Mouse (Mus musculus) E14TG2a.4 (cell line): ENCODE data around the gene H2-Ob.
A peak's percentile ranks its signal among the peaks of the same experiment; 100 is the strongest.
"Not testable (repeated sequence)": the region's sequence is repeated elsewhere in the genome, so short reads cannot be mapped to it uniquely, and the experiment has no call there.

Source experiments
- H3K27me3 ChIP-seq: 2 replicates; pipeline ENCODE4 v1.6.1; 2014; ENCODE audit warnings: low read length, control low read depth; ENCODE audit not compliant: insufficient read depth
- H3K36me3 ChIP-seq: 2 replicates; pipeline ENCODE4 v1.6.1; 2014; ENCODE audit warnings: low read length, control low read depth; ENCODE audit not compliant: insufficient read depth
- H3K4me1 ChIP-seq: replicated peaks from 2 replicates; pipeline ENCODE4 v1.6.1; 2014; ENCODE audit warnings: low read depth, low read length, control low read depth
- H3K4me3 ChIP-seq: replicated peaks from 2 replicates; pipeline ENCODE4 v1.5.1; 2014; ENCODE audit warnings: mild to moderate bottlenecking, low read length
- H3K9me3 ChIP-seq: 2 replicates; pipeline ENCODE4 v1.6.1; 2014; ENCODE audit warnings: low read length, control low read depth
- CTCF ChIP-seq: conservative IDR thresholded peaks from 2 replicates; pipeline ENCODE4 v1.5.1; 2014; ENCODE audit warnings: low read length
- NANOG ChIP-seq: IDR thresholded peaks from 2 replicates; pipeline ENCODE4 v1.6.1; 2014; ENCODE audit warnings: borderline replicate concordance, low read length, mixed read lengths
- POU5F1 ChIP-seq: IDR thresholded peaks from 2 replicates; pipeline ENCODE4 v1.6.1; 2014; ENCODE audit warnings: low read length, borderline replicate concordance

Gene H2-Ob

DNA sequence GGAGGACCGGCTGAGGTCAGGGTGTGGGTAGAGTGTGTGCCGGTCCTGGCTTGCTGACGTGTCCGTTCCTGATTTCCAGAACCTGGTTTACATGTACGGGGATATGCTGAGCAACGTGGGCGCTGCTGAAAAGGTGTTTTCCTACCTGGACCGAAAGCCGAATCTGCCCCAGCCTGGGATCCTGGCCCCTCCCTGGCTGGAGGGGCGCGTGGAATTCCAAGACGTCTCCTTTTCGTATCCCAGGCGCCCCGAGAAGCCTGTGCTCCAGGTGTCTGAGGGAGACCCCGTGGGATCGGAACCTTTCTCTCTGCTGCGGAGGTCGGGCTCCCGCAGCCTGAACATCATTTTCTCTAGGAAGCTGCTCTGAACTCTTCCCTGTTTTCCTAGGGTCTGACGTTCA lies 24.8 kb upstream of the H2-Ob start:
- no peaks in the 10 kb centered on the region for H3K36me3 ChIP-seq
- H3K9me3 ChIP-seq: peaks cover 62% of the 10 kb centered on the region
- peaks cover 8% of the 10 kb centered on the region for H3K4me1 ChIP-seq
- H3K27me3 ChIP-seq: peaks cover 31% of the 10 kb centered on the region
- H3K4me3 ChIP-seq: no peak overlapping the region
- TF ChIP-seq NANOG (no peak), CTCF (no peak), POU5F1 (no peak)

DNA sequence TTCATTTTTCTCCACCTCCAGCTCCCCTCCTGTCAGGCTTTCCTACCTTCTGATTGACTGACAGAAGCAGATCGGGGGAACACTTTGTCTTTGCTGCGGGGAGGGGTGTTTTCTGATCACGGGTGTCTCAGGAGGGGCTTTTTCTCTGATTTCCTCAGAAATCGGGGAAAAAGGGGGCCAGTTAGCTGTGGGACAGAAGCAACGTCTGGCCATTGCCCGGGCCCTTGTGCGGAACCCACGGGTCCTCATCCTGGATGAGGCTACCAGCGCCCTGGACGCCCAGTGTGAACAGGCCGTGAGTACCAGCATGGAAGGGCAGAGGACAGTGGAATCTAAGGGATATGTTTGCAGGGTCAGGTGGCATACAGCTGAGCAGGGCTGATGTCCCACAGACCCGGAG lies 23.5 kb upstream of the H2-Ob start:
- peaks cover 65% of the 10 kb centered on the region for H3K9me3 ChIP-seq
- TF ChIP-seq CTCF (no peak), POU5F1 (no peak), NANOG (no peak)
- H3K36me3 ChIP-seq: no peaks in the 10 kb centered on the region
- no peak overlapping the region for H3K4me3 ChIP-seq
- H3K4me1 ChIP-seq: peaks cover 6% of the 10 kb centered on the region
- peaks cover 29% of the 10 kb centered on the region for H3K27me3 ChIP-seq

DNA sequence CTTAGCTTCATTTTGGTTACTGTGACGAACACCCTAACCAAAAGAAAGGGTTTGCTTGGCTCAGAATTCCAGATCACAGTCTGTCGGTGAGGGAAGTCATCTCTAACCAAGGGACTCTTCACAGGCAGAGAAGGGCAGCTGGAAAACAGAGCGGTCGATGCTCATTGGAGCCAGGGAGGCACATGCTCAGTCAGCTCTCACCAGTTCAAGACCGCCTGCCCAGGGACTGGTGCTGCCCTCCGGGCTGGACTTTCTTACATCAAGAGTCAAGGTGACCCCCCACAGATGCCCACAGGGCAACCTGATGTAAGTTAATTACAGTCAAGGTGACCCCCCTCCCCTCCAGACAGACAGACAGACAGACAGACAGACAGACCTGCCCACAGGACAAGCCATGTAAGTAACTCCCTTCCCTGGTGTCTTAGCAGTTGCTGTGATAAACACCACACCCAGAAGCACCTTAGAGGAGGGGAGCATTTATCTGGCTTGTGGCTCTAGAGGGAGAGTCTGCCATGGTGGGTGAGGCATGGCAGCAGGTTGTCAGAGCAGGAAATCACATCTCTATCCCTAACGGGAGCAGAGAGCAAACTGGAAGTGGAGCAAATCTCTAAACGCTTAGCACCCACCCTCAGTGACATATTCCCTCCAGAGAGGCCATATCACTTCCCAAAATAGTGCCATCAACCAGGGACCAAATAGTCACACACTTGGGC lies 21.3 kb upstream of the H2-Ob start:
- H3K9me3 ChIP-seq: peaks cover 68% of the 10 kb centered on the region
- TF ChIP-seq CTCF: no peak
- TF ChIP-seq NANOG: no peak
- no peak for TF ChIP-seq POU5F1
- no peaks in the 10 kb centered on the region for H3K4me1 ChIP-seq
- peak overlapping the region; percentile 24; the same call in 1 of the 2 replicates for H3K4me3 ChIP-seq
- peaks cover 13% of the 10 kb centered on the region; the same call in 1 of the 2 replicates for H3K27me3 ChIP-seq
- H3K36me3 ChIP-seq: no peaks in the 10 kb centered on the region

DNA sequence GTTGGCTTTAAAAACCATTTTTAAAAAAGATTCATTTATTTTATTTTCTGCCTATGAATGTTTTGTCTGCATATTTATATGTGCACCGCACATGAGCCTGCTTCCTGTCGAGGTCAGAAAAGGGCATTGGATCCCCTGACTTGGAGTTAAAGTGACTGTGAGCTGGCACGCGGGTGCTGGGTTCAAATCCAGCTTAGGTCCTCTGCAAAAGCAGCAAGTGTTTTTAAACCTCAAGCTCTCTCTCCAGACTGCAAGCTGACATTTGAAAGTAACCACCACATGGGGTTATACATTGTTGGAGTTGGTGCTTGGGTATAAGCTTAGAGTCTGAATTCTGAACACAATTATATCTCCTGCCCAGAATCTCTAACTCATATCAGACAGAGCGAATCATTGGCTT lies 20.7 kb upstream of the H2-Ob start:
- no peaks in the 10 kb centered on the region for H3K4me1 ChIP-seq
- TF ChIP-seq POU5F1 (no peak), CTCF (no peak), NANOG (no peak)

DNA sequence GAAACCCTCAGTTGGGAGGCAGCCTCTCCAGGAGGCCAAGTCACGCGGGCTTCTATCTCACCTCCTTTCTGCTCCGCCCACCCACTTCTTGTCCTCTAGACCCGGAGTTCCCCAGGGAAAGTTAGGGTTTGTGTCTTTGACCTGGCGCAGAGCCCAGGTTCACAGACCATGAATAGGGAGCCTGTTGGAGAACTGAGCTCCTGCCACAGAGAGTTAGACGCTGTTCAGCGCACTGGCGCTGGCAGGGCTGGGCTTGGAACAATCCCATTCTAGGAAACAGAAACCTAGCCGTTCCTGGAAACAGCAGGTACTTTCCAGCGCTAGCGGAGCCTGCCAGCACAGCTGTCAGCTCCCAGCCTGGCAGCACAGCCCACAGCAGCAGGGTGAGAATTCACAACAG lies 20.0 kb upstream of the H2-Ob start:
- H3K4me3 ChIP-seq: peak overlapping the region; percentile 48
- no peaks in the 10 kb centered on the region for H3K36me3 ChIP-seq
- H3K4me1 ChIP-seq: no peaks in the 10 kb centered on the region
- TF ChIP-seq CTCF: no peak
- H3K27me3 ChIP-seq: peaks cover 5% of the 10 kb centered on the region; the same call in 1 of the 2 replicates
- H3K9me3 ChIP-seq: peaks cover 59% of the 10 kb centered on the region

More for the DNA sequence above, 20.7 kb upstream of the H2-Ob start:
- Histone ChIP-seq H3K27me3 (peaks cover 8% of the 10 kb centered on the region; the same call in 1 of the 2 replicates), H3K4me3 (no peak overlapping the region), H3K36me3 (no peaks in the 10 kb centered on the region), H3K9me3 (peaks cover 65% of the 10 kb centered on the region)

DNA sequence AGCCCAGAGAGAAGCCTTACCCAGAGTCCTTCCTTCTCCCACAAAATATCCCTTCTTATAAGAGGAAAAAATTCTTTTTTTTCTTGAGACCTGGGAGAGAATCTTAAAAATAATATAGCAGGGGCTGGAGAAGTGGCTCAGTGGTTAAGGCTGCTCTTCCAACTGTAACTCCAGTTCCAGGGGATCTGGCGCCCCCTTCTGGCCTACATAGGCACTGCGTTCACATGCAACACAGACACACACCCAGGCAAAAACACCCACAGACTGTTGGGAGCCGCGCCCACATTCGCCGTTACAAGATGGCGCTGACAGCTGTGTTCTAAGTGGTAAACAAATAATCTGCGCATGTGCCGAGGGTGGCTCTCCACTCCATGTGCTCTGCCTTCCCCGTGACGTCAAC lies 19.6 kb upstream of the H2-Ob start:
- Histone ChIP-seq H3K9me3 (peaks cover 58% of the 10 kb centered on the region), H3K4me3 (peak overlapping the region; percentile 48)
- not testable (repeated sequence) for H3K36me3 ChIP-seq, H3K27me3 ChIP-seq, H3K4me1 ChIP-seq

DNA sequence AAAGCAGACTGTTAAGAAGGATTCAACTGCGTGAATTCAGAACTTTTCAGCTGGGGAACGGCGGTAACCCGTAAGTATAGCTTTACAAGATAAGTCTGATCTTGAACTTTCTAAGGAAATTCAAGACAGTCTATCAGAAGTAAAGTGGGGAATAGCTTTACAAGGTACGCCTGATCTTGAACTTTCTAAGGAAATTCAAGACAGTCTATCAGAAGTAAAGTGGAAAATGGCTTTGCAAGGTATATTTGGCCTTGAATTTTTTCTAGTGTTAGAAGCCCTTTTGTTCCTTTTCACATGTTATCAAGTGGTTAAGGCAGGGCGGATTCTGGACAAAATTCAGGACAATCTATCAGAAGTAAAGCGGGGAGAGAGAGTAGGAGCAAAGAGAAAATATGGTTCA lies 18.9 kb upstream of the H2-Ob start:
- not testable (repeated sequence) for H3K27me3 ChIP-seq, H3K4me1 ChIP-seq, H3K36me3 ChIP-seq, H3K4me3 ChIP-seq
- H3K9me3 ChIP-seq: peaks cover 58% of the 10 kb centered on the region

DNA sequence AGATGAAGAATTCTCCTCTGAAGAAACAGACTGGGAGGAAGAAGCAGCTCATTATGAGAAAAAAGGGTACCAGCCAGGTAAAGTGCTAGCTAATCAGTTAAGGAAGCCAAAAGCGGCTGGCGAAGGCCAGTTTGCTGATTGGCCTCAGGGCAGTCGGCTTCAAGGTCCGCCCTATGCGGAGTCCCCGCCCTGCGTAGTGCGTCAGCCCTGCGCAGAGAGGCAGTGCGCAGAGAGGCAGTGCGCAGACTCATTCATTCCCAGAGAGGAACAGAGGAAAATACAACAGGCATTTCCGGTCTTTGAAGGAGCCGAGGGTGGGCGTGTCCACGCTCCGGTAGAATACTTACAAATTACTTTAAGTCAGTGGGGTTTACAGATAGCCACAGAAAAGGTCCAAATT lies 18.3 kb upstream of the H2-Ob start:
- not testable (repeated sequence) for H3K27me3 ChIP-seq, H3K4me3 ChIP-seq, H3K36me3 ChIP-seq, H3K4me1 ChIP-seq
- H3K9me3 ChIP-seq: peaks cover 58% of the 10 kb centered on the region

DNA sequence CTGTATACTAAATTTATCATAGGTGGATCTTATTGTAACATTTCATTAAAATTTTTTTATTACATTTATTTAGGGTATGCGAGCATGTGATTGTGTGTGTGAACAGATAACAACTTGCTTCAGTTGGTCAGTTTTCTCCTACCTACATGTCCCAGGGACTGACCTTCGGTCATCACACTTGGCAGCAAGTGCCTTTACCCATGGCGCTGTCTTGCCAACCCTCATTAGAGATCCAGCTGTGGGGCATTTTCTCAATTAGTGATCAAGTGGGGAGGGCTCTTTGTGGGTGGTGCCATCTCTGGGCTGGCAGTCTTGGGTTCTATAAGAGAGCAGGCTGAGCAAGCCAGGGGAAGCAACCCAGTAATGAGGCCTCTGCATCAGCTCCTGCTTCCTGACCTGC lies 13.9 kb upstream of the H2-Ob start:
- Histone ChIP-seq H3K9me3 (peaks cover 35% of the 10 kb centered on the region), H3K36me3 (no peaks in the 10 kb centered on the region), H3K27me3 (no peaks in the 10 kb centered on the region), H3K4me1 (no peaks in the 10 kb centered on the region), H3K4me3 (peak overlapping the region; percentile 32; the same call in 1 of the 2 replicates)
- TF ChIP-seq NANOG (no peak), CTCF (no peak), POU5F1 (no peak)

DNA sequence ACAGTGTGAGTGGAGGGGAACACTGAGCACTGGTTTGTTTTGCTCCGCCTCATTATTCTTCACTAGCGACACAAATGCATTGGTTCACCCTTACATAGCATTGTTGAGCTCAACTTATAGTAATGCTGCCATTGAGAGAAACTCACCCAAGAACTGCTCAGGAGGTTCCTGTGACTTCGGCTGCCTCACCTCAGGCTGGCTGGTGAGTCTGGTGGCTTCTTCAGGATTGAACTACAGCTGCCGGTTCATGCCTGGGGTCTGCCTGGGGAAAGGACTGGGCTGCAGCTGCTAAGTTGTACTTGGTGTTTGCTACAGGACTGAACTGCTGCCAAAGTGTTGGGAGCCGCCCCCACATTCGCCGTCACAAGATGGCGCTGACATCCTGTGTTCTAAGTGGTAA lies 13.3 kb upstream of the H2-Ob start:
- Histone ChIP-seq H3K27me3 (no peaks in the 10 kb centered on the region), H3K36me3 (no peaks in the 10 kb centered on the region), H3K4me3 (no peak overlapping the region), H3K4me1 (no peaks in the 10 kb centered on the region), H3K9me3 (peaks cover 37% of the 10 kb centered on the region)
- no peak for TF ChIP-seq NANOG
- no peak for TF ChIP-seq CTCF
- TF ChIP-seq POU5F1: no peak

DNA sequence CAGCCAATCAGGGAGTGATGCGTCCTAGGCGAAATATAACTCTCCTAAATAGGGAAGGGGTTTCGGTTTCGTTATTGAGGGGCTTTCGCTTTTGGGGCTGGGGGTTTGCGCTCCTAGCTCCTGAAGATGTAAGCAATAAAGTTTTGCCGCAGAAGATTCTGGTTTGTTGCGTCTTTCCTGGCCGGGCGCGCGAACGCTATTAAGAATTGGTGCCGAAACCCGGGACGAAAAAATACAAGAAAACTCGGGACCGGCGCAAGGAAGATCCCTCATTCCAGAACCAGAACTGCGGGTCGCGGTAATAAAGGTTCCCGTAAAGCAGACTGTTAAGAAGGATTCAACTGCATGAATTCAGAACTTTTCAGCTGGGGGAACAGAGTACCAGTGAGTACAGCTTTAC lies 12.8 kb upstream of the H2-Ob start:
- not testable (repeated sequence) for H3K4me1 ChIP-seq, H3K27me3 ChIP-seq, H3K4me3 ChIP-seq, H3K36me3 ChIP-seq
- H3K9me3 ChIP-seq: peaks cover 40% of the 10 kb centered on the region

DNA sequence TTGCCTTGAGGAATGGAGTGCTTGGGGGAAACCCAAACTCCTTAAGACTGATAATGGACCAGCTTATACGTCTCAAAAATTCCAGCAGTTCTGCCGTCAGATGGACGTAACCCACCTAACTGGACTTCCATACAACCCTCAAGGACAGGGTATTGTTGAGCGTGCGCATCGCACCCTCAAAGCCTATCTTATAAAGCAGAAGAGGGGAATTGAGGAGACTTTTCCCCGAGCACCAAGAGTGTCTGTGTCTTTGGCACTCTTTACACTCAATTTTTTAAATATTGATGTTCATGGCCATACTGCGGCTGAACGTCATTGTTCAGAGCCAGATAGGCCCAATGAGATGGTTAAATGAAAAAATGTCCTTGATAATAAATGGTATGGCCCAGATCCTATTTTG lies 7.7 kb upstream of the H2-Ob start:
- H3K36me3 ChIP-seq, H3K27me3 ChIP-seq, H3K4me3 ChIP-seq, H3K4me1 ChIP-seq: not testable (repeated sequence)
- peaks cover 53% of the 10 kb centered on the region for H3K9me3 ChIP-seq

DNA sequence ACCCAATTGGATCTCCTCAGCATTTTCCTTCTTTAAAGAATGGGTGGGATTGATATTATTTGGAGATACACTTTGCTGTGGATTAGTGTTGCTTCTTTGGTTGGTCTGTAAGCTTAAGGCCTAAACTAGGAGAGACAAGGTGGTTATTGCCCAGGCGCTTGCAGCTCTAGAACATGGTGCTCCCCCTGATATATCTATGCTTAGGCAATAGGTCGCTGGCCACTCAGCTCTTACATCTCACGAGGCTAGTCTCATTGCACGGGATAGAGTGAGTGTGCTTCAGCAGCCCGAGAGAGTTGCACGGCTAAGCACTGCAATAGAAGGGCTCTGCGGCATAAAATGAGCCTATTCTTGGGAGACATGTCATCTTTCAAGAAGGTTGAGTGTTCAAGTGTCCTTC lies 6.7 kb upstream of the H2-Ob start:
- H3K9me3 ChIP-seq: peaks cover 59% of the 10 kb centered on the region
- not testable (repeated sequence) for H3K4me3 ChIP-seq, H3K36me3 ChIP-seq, H3K4me1 ChIP-seq, H3K27me3 ChIP-seq
